Mouse (Mus musculus) ovary, adult 18-20 months (tissue): Measurements from ENCODE around the gene Got2.
A peak's percentile ranks its signal among the peaks of the same experiment; 100 is the strongest.

ENCODE experiments used
- DNase-seq: peaks from one replicate; pipeline ENCODE4 v3.0.0; 2022; ENCODE audit warnings: low spot score, mixed read lengths

The Got2 gene

DNA sequence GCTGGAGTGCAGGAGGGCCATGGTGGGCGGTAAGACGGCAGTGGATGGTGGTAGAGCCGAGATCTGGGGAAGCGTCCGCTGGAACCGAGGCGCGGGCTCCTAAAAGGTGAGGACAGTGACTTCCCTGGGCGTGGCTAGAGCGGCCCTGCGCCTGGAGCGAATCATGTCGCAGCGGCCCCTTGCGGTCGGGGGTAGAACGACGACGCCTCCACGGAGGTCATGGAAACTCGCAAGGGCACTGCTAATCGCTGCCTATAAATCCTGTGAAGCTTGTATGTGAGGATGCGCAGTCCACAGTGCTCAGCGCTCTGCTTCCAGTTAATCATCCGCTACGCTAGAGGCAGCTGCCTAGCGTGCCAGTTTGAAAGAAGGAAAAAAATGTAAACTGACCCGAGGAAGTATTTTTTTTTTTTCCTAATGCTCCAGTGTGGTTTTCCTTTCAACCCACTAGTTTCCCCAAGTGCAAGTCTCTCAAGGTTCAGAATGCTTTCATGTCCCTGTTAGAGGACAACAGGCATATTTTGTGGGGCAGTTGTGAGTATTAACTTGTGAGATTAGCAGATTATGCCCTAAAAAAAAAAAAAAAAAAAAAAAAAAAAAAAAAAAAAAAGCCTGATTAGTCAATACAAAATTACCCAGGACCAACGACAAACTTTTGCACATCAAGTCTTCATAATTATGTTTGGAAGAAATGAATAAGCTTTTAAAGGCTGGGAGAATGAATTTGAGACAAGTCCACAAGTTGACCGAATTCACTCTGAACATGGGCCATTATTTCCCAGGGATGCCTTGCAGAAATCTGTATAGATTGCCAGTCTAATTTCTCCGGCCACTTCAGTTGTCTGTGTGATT, at the start of gene Got2:
Gene Got2 (minus strand): TSS at position 263 of the 852 bp plus-strand sequence.
- peak; percentile 70 for DNase-seq

DNA sequence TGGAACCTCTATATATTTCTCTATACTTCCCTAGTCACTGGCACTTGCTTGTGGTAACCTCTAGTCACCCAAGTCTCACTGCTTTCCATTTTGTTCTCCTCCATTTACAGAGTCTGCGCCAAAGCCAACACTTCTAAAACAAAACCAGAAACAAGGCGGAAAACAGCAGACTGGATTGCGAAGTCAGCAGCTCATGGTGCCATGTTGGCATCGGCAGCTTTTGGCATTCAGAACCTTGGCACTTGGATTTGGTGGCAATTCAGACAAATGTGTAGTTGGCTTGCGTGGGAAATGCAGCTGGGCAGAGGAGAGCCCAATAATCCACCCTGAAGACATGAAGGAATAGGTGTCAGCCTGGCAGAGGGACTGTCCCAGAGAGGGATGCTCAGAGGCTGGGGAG, 44.5 kb upstream of the Got2 start:
- DNase-seq: no peak

GRCm38 (mm10) chr8:95929821-95930220, 41.5 kb upstream of the Got2 start:
- DNase-seq: no peak

- peak; percentile 7 for DNase-seq
Measured at GRCm38 (mm10) chr8:95916106-95916505, 27.8 kb upstream of the Got2 start.

DNA sequence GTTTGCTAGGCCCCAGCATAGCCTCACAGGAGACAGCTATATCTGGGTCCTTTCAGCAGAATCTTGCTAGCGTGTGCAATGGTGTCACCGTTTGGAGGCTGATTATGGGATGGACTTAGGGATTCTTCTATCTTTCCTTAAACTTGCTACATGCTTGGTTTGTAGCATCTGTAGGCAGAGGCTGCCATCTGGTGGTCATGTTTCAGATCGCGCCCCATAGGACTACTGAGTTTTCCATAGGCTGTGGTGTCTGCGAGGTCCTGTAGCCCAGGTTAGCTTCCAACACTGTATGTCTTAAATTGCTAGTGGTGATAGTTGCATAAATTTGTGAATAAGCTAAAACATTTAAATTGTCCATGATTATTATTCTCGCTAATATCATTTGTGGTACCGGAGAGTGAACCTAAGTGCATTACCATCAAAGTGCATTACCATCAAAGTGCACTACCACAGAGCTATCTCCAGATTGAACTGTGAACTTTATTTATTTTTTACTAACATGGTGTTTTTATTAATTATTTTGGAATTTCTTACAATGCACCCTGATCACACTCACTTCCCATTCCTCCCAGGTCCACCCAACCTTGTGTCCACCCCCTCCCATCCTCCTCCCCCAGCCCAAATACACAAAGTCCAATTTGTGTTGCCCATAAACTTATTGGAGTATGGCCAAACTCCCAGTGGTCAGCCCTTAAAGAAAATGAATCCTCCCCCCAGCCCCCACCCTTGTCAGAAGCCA, 26.7 kb upstream of the Got2 start:
- peak; percentile 17 for DNase-seq

GRCm38 (mm10) chr8:95911240-95911639, 22.9 kb upstream of the Got2 start:
- no peak for DNase-seq

- no peak for DNase-seq
Measured at GRCm38 (mm10) chr8:95907885-95908284, 19.5 kb upstream of the Got2 start.

DNA sequence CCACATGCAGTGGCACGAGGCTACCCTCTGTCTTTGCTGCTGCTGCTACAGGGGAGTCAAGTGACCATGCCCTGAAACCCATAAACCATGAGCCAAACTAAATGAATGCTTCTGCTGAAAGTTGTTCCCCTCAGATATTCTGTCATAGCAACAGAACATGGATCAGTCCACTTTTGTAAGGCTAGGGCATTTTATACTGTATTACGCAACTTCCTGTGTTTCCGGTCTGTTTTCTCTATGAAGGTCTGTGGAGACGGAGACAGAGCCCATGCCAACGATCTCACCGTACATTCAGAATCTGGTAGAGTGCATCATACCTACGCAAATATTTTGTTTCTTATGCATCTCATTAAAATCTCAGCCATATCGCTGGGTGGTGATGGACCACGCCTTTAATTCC, 18.4 kb upstream of the Got2 start:
- no peak for DNase-seq

DNA sequence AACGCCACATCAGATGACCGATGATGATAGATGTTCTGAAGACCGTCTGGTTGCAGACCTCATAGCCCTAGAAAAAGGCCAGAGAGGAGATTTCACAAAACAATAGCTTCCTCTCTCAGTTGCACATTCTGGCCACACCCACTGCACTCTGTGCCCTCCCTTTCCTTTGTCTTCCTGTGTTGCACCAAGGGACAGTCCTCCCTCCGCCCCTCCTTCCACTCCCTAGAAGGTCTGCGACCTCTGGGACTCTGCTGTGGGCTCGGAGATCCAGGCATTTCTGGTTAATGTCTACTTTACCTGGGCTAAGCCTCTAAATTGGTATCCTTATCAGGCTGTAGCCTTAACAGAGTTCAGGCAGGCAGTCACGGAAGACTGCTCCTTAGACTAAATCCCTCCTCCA, 13.5 kb upstream of the Got2 start:
- DNase-seq: no peak

- no peak for DNase-seq
Measured at GRCm38 (mm10) chr8:95893701-95894100, 5.4 kb upstream of the Got2 start.

DNA sequence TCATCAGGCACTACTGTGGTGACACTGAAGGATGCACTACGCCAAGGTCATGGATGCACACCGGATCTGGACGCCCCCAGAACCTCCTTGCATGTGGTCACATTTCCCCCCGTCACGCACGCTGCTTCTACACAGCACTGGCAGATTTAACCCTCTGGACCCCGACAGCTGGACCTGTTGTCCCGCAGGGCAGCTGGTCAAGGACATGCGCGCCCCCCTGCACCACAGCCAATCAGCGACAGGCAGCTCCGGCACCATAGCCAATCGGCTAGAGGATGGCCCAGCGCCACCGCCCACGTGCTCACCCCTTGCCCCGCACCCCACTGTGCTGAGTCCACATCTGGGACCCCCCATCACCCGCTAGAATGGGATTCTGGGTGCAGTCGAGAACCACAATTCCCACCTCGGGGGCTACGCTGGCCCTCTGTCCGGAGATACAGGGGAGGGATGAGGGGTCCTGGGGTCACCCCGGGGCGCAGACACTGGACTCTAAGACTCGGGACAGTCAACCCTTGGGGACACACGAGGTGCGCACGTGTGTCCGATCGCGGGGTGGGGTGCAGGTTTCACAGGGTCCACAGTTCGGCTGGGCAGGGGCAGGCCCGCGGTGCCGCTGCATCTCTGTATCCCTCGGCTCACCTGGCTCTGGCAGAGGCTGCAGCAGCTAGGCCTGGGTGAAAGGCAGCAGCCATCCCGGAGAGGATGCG, 616 bp downstream of the Got2 start:
- peak; percentile 54 for DNase-seq

- DNase-seq: peak; percentile 17
Measured at GRCm38 (mm10) chr8:95886647-95887577, 1.4 kb downstream of the Got2 start.

DNA sequence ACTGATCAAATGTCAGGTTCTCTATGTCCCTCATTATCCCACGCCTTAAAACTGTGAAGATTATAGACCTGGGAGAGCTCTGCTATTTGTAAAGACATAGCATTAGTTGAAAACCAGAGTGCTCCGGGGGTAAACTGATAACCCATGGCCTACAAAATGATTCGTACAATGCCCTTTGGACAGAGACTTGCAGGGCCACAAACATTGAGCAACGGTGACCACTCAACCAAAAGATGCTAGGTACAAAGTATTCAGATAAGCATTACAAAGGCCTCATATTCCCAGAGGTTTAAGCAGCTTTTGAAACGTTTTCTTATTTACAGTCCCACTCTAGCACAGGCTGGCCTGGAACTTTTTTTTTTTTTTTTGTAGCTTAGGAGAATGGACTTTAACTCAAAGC, 2.4 kb downstream of the Got2 start:
- DNase-seq: no peak

DNA sequence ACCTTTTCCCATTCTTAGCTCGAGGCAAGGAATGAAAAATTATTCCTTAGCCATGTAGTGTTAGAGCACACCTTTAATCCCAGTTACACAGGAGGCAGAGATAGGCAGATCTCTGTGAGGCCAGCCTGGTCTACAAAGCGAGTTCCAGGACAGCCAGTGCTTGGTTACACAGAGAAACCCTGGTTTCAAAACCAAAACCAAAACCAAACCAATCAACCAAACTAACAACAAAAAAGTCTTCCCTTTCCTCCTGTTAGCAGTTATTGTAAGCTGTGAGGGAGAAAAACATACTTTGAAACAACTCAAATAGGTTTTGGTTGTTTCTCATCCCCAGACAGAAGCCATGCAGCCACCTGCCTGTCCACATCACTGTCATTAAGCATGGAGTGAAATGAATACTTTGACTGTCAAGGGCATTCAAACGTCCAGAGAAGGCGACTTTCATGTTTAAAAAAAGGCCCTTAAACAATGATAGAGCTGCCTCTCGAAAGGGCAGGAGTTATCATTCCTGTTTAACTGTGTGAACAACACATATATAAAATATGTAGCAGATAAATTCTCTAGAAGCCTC, 3.0 kb downstream of the Got2 start:
- no peak for DNase-seq

DNA sequence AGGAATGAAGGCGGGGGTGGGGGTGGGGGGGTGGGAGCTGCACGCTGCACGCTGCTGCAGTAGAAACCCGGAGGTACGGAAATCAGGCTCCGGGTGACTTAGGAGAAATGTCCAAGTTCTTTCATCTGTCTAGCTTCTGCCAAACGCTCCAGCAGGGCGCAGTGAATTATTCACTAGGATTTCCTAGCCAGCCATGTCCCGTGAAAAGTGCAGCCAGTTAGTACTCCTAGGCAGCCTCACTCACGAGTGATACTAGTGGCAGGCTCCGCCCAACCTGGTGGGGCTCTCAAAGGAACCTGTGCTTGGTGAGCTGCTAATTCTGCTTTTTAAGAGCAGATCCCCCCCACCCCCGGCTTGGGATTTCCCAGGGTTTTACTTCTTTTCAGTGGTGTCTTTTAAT, 3.9 kb downstream of the Got2 start:
- no peak for DNase-seq

DNA sequence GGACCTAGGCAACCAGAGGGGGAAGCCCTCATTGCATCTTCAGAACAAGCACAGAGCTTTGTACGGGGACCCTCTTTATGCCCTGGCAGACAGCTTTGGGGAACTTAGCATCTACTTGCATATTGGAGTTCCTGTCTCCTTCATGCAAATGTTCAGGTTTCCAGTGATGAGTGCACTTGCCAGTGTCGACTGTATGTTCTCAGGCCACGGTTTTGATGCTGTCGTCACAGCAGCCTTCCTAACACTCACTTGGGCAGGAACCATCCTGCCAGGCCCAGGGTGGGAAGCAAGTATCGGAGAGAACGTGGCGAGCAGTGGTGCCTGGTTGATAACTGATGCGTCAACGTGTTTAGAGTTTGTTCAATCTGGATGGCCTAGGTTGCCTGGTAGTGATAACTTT, 6.2 kb downstream of the Got2 start:
- no peak for DNase-seq

GRCm38 (mm10) chr8:95881576-95881975, 6.8 kb downstream of the Got2 start:
- DNase-seq: no peak

DNA sequence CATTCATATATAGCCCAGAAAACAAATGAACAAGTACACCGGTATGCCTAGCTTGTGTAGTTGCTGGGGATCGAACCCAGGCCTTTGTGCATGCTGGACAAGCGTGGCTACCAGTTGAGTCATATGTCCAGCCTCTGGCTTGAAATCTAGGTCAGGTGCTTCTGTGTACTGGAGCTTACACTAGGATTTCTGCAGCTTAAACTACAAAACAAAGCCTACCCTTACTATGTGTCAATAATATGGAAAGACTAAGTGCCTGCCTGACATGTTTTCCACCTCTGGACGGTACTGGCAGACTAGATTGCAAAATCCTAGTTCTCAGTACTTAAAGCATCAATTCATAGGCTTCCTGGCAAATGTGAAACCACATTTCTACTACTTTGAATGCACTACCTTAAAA, 8.5 kb downstream of the Got2 start:
- no peak for DNase-seq

GRCm38 (mm10) chr8:95878176-95878962, 10.0 kb downstream of the Got2 start:
- DNase-seq: peak; percentile 31

DNA sequence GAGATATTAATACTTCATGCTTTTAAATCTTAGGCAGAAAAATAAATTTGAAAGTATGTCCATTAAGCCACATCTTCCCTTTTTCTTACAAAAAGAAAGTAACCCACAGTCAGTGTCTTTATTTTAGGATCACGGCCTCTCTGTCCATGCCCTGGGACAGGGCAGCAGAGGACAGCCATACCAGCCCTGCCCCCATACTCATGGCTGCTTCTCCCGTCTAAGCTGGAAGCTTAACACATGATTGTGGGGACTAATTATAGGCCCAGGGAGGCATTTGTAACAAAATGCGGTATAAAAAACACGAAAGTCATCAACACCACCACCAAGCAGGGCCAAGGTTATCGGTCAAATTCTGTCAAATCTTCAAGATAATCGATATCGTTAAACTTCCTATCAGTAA, 13.1 kb downstream of the Got2 start:
- DNase-seq: no peak
